Mouse (Mus musculus) lung, embryonic 16.5 days (tissue): Measurements from ENCODE around the gene Hist1h3d. TPM values are rescaled to one million over a fixed set of nuclear protein-coding genes. Genes with fewer than 3 reads are reported as not detected.
A peak's percentile ranks its signal among the peaks of the same experiment; 100 is the strongest.
"Not testable (repeated sequence)": the region's sequence is repeated elsewhere in the genome, so short reads cannot be mapped to it uniquely, and the experiment has no call there.

ENCODE experiments used
- ATAC-seq: fragments of 200-750 bp; cut with Nextera tagmentation; 2 replicates; pipeline ENCODE4 v1.8.0; 2017; ENCODE audit warnings: low read depth, mild to moderate bottlenecking, moderate library complexity
- H3K27ac ChIP-seq: fragments of 300-500 bp; sonication (generic); 2 replicates; pipeline ENCODE4 v1.5.1; 2014; ENCODE audit warnings: mild to moderate bottlenecking, control low read depth, low read length
- H3K27me3 ChIP-seq: fragments of 300-500 bp; sonication (generic); 2 replicates; pipeline ENCODE4 v1.6.1; 2014; ENCODE audit warnings: low read depth, low read length, mixed read lengths; ENCODE audit not compliant: control insufficient read depth, insufficient read depth
- H3K36me3 ChIP-seq: fragments of 300-500 bp; sonication (generic); 2 replicates; pipeline ENCODE4 v1.6.1; 2014; ENCODE audit warnings: low read length; ENCODE audit not compliant: control insufficient read depth, insufficient read depth
- H3K4me1 ChIP-seq: fragments of 300-500 bp; sonication (generic); replicated peaks from 2 replicates; pipeline ENCODE4 v1.6.1; 2014; ENCODE audit warnings: low read length, mixed read lengths; ENCODE audit not compliant: control insufficient read depth, insufficient read depth
- H3K4me2 ChIP-seq: fragments of 300-500 bp; sonication (generic); 2 replicates; pipeline ENCODE4 v1.6.1; 2014; ENCODE audit warnings: low read depth, low read length, control low read depth
- H3K4me3 ChIP-seq: fragments of 300-500 bp; sonication (generic); 2 replicates; pipeline ENCODE4 v1.5.1; 2014; ENCODE audit warnings: mild to moderate bottlenecking, low read length, control low read depth
- H3K9ac ChIP-seq: fragments of 300-500 bp; sonication (generic); 2 replicates; pipeline ENCODE4 v1.6.1; 2014; ENCODE audit warnings: low read length, control low read depth
- H3K9me3 ChIP-seq: fragments of 300-500 bp; sonication (generic); 2 replicates; pipeline ENCODE4 v1.6.1; 2016; ENCODE audit warnings: low read length; ENCODE audit not compliant: control insufficient read depth
- WGBS: fragments of 180-500 bp; shearing (Covaris S2); extraction: QIAGEN DNeasy Blood & Tissue Kit; methylation state at CpG from one replicate; pipeline ENCODE4 v1.1.7; 2014; 5-methylcytosine and 5-hydroxymethylcytosine counted together
- polyA plus RNA-seq: library from polyadenylated mRNA; unstranded; fragments of >200 nt; fragmentation: Nextera tagmentation; extraction: Ambion mirVana; gene quantifications from 2 replicates; pipeline ENCODE4 v1.2.1, GENCODE M21; 2015

The Hist1h3d gene
- polyA plus RNA-seq, 1 experiment from 2014 or later = 9.5 TPM

GRCm38 (mm10) chr13:23562699-23563462, 12.7 kb upstream of the Hist1h3d start:
- Histone ChIP-seq H3K4me1 (no peaks in the 10 kb centered on the region), H3K27ac (peak overlapping the region; percentile 99), H3K36me3 (no peaks in the 10 kb centered on the region), H3K4me2 (peak overlapping the region; percentile 61), H3K9ac (peak overlapping the region; percentile 63), H3K27me3 (no peaks in the 10 kb centered on the region), H3K4me3 (peak overlapping the region; percentile 49), H3K9me3 (no peaks in the 10 kb centered on the region)
- peak; percentile 69 for ATAC-seq
- 2% methylated on average over 18 of the region's 18 CpGs for WGBS

- no peak overlapping the region for H3K27ac ChIP-seq
- ATAC-seq = no peak
- 65% methylated on average over 2 of the region's 2 CpGs for WGBS
Observed at GRCm38 (mm10) chr13:23564482-23564881, 11.1 kb upstream of the Hist1h3d start.

GRCm38 (mm10) chr13:23570261-23571021, 5.1 kb upstream of the Hist1h3d start:
- ATAC-seq = peak; percentile 6; the same call in 1 of the 2 replicates

More at GRCm38 (mm10) chr13:23564482-23564881, 11.1 kb upstream of the Hist1h3d start:
- Histone ChIP-seq H3K9me3 (no peaks in the 10 kb centered on the region), H3K4me3 (no peak overlapping the region), H3K4me1 (no peaks in the 10 kb centered on the region), H3K9ac (no peak overlapping the region), H3K4me2 (no peak overlapping the region), H3K27me3 (no peaks in the 10 kb centered on the region), H3K36me3 (no peaks in the 10 kb centered on the region)

GRCm38 (mm10) chr13:23571022-23571503, 4.5 kb upstream of the Hist1h3d start, which contains the start of the genes Hist1h2ae and Hist1h2bg:
Hist1h2ae (minus strand) TSS chr13:23571220.
Hist1h2bg (plus strand) TSS chr13:23571396.
- Histone ChIP-seq H3K4me1 (peaks cover 2% of the 10 kb centered on the region; the same call in 1 of the 2 replicates), H3K27me3 (no peaks in the 10 kb centered on the region), H3K27ac (peak within 1 kb of the TSS; percentile 98), H3K36me3 (no peaks in the 10 kb centered on the region), H3K9ac (peak within 1 kb of the TSS; percentile 70), H3K4me2 (peak within 1 kb of the TSS; percentile 85), H3K9me3 (no peaks in the 10 kb centered on the region), H3K4me3 (peak within 1 kb of the TSS; percentile 52)
- ATAC-seq = peak; percentile 89
- under 1% methylated on average over 18 of the region's 18 CpGs for WGBS

More at GRCm38 (mm10) chr13:23570261-23571021, 5.1 kb upstream of the Hist1h3d start:
- not testable (repeated sequence) for H3K4me1 ChIP-seq, H3K9me3 ChIP-seq, H3K36me3 ChIP-seq, H3K27me3 ChIP-seq
- Histone ChIP-seq H3K4me3 (peak overlapping the region; percentile 44), H3K4me2 (peak overlapping the region; percentile 42), H3K27ac (peak overlapping the region; percentile 98), H3K9ac (peak overlapping the region; percentile 62)
- under 1% methylated on average over 15 of the region's 41 CpGs for WGBS

GRCm38 (mm10) chr13:23571504-23572217, 3.9 kb upstream of the Hist1h3d start:
- H3K27ac ChIP-seq = peak overlapping the region; percentile 98
- H3K4me2 ChIP-seq = peak overlapping the region; percentile 85
- H3K36me3 ChIP-seq, ATAC-seq, H3K27me3 ChIP-seq, H3K4me1 ChIP-seq, H3K9me3 ChIP-seq: not testable (repeated sequence)
- 0% methylated on average over 11 of the region's 34 CpGs for WGBS
- peak overlapping the region; percentile 70 for H3K9ac ChIP-seq
- H3K4me3 ChIP-seq = peak overlapping the region; percentile 52

- H3K9me3 ChIP-seq = no peaks in the 10 kb centered on the region
- H3K27ac ChIP-seq = peak overlapping the region; percentile 98
- peak overlapping the region; percentile 85 for H3K4me2 ChIP-seq
- peak overlapping the region; percentile 52 for H3K4me3 ChIP-seq
- H3K4me1 ChIP-seq = peaks cover 8% of the 10 kb centered on the region; the same call in 1 of the 2 replicates
- H3K27me3 ChIP-seq = no peaks in the 10 kb centered on the region
- WGBS = 15% methylated on average over 2 of the region's 2 CpGs
- H3K9ac ChIP-seq = peak overlapping the region; percentile 70
- H3K36me3 ChIP-seq = no peaks in the 10 kb centered on the region
- ATAC-seq = no peak
Observed at GRCm38 (mm10) chr13:23572218-23573033, 3.1 kb upstream of the Hist1h3d start.

GRCm38 (mm10) chr13:23573034-23573897, 2.3 kb upstream of the Hist1h3d start:
- Histone ChIP-seq H3K27ac (peak overlapping the region; percentile 91), H3K4me3 (peak overlapping the region; percentile 52), H3K9ac (peak overlapping the region; percentile 70), H3K4me2 (peak overlapping the region; percentile 85)
- ATAC-seq, H3K36me3 ChIP-seq, H3K9me3 ChIP-seq, H3K27me3 ChIP-seq, H3K4me1 ChIP-seq: not testable (repeated sequence)
- WGBS = 3% methylated on average over 17 of the region's 20 CpGs
